Mouse (Mus musculus) lung, postnatal 0 days (tissue): Measurements from ENCODE around the gene Lgr6. TPM values are rescaled to one million over a fixed set of nuclear protein-coding genes. Genes with fewer than 3 reads are reported as not detected.

Source experiments
- ATAC-seq: fragments of 200-750 bp; cut with Nextera tagmentation; 2 replicates; pipeline ENCODE4 v1.8.0; 2017; ENCODE audit warnings: moderate library complexity
- DNase-seq: peaks from one replicate; pipeline ENCODE4 v3.0.0-alpha.2; 2016; ENCODE audit warnings: low spot score
- H3K27ac ChIP-seq: fragments of 300-500 bp; sonication (generic); 2 replicates; pipeline ENCODE4 v1.5.1; 2014; ENCODE audit warnings: antibody characterized with exemption, mild to moderate bottlenecking, low read length, mixed read lengths
- H3K27me3 ChIP-seq: fragments of 300-500 bp; sonication (generic); replicated peaks from 2 replicates; pipeline ENCODE4 v1.6.1; 2014; ENCODE audit warnings: low read length, mixed read lengths; ENCODE audit not compliant: insufficient read depth
- H3K36me3 ChIP-seq: fragments of 300-500 bp; sonication (generic); 2 replicates; pipeline ENCODE4 v1.6.1; 2014; ENCODE audit warnings: low read length, mixed read lengths; ENCODE audit not compliant: insufficient read depth
- H3K4me1 ChIP-seq: fragments of 300-500 bp; sonication (generic); 2 replicates; pipeline ENCODE4 v1.6.1; 2014; ENCODE audit warnings: antibody characterized with exemption, low read depth, low read length, mixed read lengths; ENCODE audit not compliant: insufficient read depth
- H3K4me2 ChIP-seq: fragments of 300-500 bp; sonication (generic); replicated peaks from 2 replicates; pipeline ENCODE4 v1.6.1; 2014; ENCODE audit warnings: low read depth, mild to moderate bottlenecking, low read length, moderate library complexity, mixed read lengths
- H3K4me3 ChIP-seq: fragments of 300-500 bp; sonication (generic); 2 replicates; pipeline ENCODE4 v1.5.1; 2014; ENCODE audit warnings: low read depth, low read length
- H3K9ac ChIP-seq: fragments of 300-500 bp; sonication (generic); replicated peaks from 2 replicates; pipeline ENCODE4 v1.6.1; 2014; ENCODE audit warnings: low read depth, mild to moderate bottlenecking
- H3K9me3 ChIP-seq: fragments of 300-500 bp; sonication (generic); 2 replicates; pipeline ENCODE4 v1.6.1; 2016; ENCODE audit warnings: low read length, mixed read lengths
- CTCF ChIP-seq: IDR thresholded peaks from 2 replicates; pipeline ENCODE4 v1.5.1; 2016; ENCODE audit warnings: antibody characterized with exemption, mild to moderate bottlenecking
- EP300 ChIP-seq: IDR thresholded peaks from 2 replicates; pipeline ENCODE4 v1.6.1; 2016; ENCODE audit warnings: antibody characterized with exemption, mild to moderate bottlenecking, control low read depth
- WGBS: fragments of 180-500 bp; shearing (Covaris S2); extraction: QIAGEN DNeasy Blood & Tissue Kit; methylation state at CpG from one replicate; pipeline ENCODE4 v1.1.7; 2014; 5-methylcytosine and 5-hydroxymethylcytosine counted together
- polyA plus RNA-seq: library from polyadenylated mRNA; unstranded; fragments of >200 nt; fragmentation: Nextera tagmentation; extraction: Ambion mirVana; gene quantifications from 2 replicates; pipeline ENCODE4 v1.2.1, GENCODE M21; 2015

Gene Lgr6
- polyA plus RNA-seq, 1 experiment from 2014 or later, result 2.9 TPM

- no peak overlapping the region for H3K9ac ChIP-seq
- no peak overlapping the region for H3K4me2 ChIP-seq
- no peak for DNase-seq
- 64% methylated on average over 7 of the region's 7 CpGs for WGBS
- H3K4me1 ChIP-seq, result no peaks in the 10 kb centered on the region
- no peak overlapping the region for H3K27ac ChIP-seq
- no peak for ATAC-seq
- H3K36me3 ChIP-seq, result no peaks in the 10 kb centered on the region
- peaks cover 22% of the 10 kb centered on the region for H3K27me3 ChIP-seq
- H3K9me3 ChIP-seq, result no peaks in the 10 kb centered on the region
- H3K4me3 ChIP-seq, result no peak overlapping the region
- TF ChIP-seq EP300 (no peak), CTCF (no peak)
Observed at GRCm38 (mm10) chr1:135100400-135100799, 4.7 kb downstream of the Lgr6 start.

DNA sequence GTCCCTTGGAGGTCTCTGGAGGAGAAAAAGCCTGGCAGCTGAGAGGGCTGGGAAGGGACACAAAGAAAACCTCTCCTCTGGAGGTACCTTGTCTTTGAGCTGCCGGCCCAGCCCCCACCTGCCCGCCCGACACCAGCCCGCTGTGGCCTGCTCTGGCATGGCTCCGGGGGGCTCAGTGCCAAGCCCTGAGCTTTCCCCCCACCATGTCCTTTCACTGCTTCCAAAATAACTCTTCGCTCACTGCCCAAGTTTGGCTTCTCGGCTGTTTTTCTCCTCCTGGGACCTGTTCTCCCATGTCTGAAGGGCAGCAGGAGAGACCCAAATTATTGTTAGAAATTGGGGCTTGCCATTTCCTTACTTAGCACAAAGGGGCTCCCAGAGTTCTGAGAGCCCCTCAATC is 6.6 kb downstream of the Lgr6 start:
- Histone ChIP-seq H3K9me3 (no peaks in the 10 kb centered on the region), H3K27ac (no peak overlapping the region), H3K4me1 (no peaks in the 10 kb centered on the region; the same call in 1 of the 2 replicates), H3K27me3 (peaks cover 5% of the 10 kb centered on the region; the same call in 1 of the 2 replicates), H3K4me3 (no peak overlapping the region), H3K36me3 (no peaks in the 10 kb centered on the region), H3K9ac (no peak overlapping the region), H3K4me2 (no peak overlapping the region)
- TF ChIP-seq CTCF, result no peak
- TF ChIP-seq EP300, result no peak
- WGBS, result 91% methylated on average over 7 of the region's 7 CpGs
- no peak for ATAC-seq
- no peak for DNase-seq

- Histone ChIP-seq H3K4me1 (no peaks in the 10 kb centered on the region; the same call in 1 of the 2 replicates), H3K27me3 (0 out of 2 replicates have a peak, but pooled peaks cover 5% of the 10 kb centered on the region), H3K27ac (no peak overlapping the region), H3K36me3 (no peaks in the 10 kb centered on the region), H3K9ac (no peak overlapping the region), H3K9me3 (no peaks in the 10 kb centered on the region), H3K4me2 (no peak overlapping the region), H3K4me3 (no peak overlapping the region)
- DNase-seq, result no peak
- 90% methylated on average over 6 of the region's 6 CpGs for WGBS
- no peak for TF ChIP-seq EP300
- ATAC-seq, result no peak
Observed at GRCm38 (mm10) chr1:135097441-135097840, 7.6 kb downstream of the Lgr6 start.

GRCm38 (mm10) chr1:135096312-135096711 is 8.8 kb downstream of the Lgr6 start:
- Histone ChIP-seq H3K27me3 (0 out of 2 replicates have a peak, but pooled peaks cover 5% of the 10 kb centered on the region), H3K4me2 (no peak overlapping the region), H3K4me1 (no peaks in the 10 kb centered on the region; the same call in 1 of the 2 replicates), H3K36me3 (no peaks in the 10 kb centered on the region), H3K9me3 (no peaks in the 10 kb centered on the region), H3K9ac (no peak overlapping the region), H3K4me3 (no peak overlapping the region), H3K27ac (no peak overlapping the region)
- DNase-seq, result no peak
- 68% methylated on average over 11 of the region's 11 CpGs for WGBS
- TF ChIP-seq CTCF (no peak), EP300 (no peak)
- ATAC-seq, result no peak

DNA sequence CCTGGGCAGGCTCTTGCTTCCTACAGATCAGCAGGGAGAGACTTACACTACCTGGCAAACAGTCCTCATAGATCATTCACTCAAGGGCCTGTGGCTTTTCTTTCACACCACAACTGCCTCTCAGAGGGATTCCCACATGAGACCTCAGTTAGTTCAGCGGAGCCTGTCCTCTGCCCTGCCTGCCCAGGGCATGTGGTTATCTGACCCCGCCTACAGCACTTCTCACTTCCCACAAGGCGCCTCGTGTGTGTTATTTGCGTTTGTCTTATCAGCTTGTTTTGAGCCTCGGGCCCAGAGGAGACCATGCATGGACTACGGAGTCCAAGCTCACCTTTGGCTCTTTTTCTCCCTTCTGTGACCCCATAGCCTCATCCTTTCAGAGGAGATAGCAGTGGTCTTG is 9.9 kb downstream of the Lgr6 start:
- H3K9ac ChIP-seq, result no peak overlapping the region
- no peak for DNase-seq
- no peak for ATAC-seq
- no peak for TF ChIP-seq CTCF
- no peak for TF ChIP-seq EP300
- H3K4me1 ChIP-seq, result no peaks in the 10 kb centered on the region; the same call in 1 of the 2 replicates
- H3K4me2 ChIP-seq, result no peak overlapping the region
- no peaks in the 10 kb centered on the region for H3K27me3 ChIP-seq
- no peaks in the 10 kb centered on the region for H3K9me3 ChIP-seq
- H3K36me3 ChIP-seq, result no peaks in the 10 kb centered on the region
- H3K4me3 ChIP-seq, result no peak overlapping the region
- 24% methylated on average over 7 of the region's 7 CpGs for WGBS
- H3K27ac ChIP-seq, result no peak overlapping the region

DNA sequence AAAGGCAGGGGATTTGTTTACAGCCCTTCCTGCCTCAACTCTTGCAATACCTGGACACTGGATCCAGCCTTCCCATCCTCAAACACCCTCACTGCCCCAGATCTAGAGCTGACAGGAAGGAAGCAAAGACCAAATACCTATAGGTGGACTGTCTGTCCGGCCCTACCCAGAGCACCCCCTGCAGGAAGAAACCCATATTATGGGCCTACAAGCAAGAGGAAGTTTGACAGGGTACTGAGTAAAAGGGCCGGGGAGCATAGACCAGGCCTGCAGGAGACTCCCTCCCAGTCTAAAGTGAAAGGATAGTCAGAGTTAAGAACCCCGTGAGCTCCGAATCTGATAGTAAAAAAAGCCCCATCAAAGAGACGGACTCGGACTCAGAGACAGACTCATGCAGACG is 10.4 kb downstream of the Lgr6 start:
- 55% methylated on average over 7 of the region's 7 CpGs for WGBS
- no peak overlapping the region for H3K4me3 ChIP-seq
- no peak overlapping the region for H3K27ac ChIP-seq
- H3K9ac ChIP-seq, result no peak overlapping the region
- TF ChIP-seq CTCF (peak; percentile 12; the same call in 1 of the 2 replicates), EP300 (no peak)
- no peaks in the 10 kb centered on the region for H3K27me3 ChIP-seq
- H3K4me2 ChIP-seq, result no peak overlapping the region
- DNase-seq (no peak), ATAC-seq (no peak)
- no peaks in the 10 kb centered on the region for H3K36me3 ChIP-seq
- H3K4me1 ChIP-seq, result no peaks in the 10 kb centered on the region; the same call in 1 of the 2 replicates
- H3K9me3 ChIP-seq, result no peaks in the 10 kb centered on the region

DNA sequence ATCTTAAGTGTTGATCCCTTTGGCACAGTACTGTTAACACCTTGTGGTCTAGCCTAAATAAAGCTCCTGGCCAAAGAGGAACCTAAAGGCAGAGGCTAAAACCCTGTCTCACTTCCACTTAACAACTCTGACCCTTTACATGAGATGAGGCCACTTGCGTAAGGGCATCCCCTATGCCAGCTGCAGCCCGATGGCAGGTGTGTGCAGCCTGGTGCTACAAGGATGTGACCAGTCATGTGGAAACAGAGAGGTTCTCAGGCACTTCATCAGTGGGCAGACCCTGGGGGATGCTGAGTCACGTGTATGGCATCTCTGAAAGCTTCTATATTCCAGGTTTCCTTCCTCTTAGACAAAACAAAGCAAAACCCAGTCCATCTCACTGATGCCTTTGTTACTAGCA is 14.2 kb downstream of the Lgr6 start:
- Histone ChIP-seq H3K27me3 (0 out of 2 replicates have a peak, but pooled peaks cover 6% of the 10 kb centered on the region), H3K27ac (no peak overlapping the region), H3K36me3 (no peaks in the 10 kb centered on the region), H3K4me3 (no peak overlapping the region), H3K4me2 (no peak overlapping the region), H3K4me1 (no peaks in the 10 kb centered on the region; the same call in 1 of the 2 replicates), H3K9me3 (no peaks in the 10 kb centered on the region), H3K9ac (no peak overlapping the region)
- DNase-seq (no peak), ATAC-seq (no peak)
- 61% methylated on average over 3 of the region's 3 CpGs for WGBS
- TF ChIP-seq CTCF (no peak), EP300 (no peak)
